Mouse (Mus musculus) neural tube, embryonic 12.5 days (tissue): ENCODE measurements around the gene Dnajc4. TPM values are rescaled to one million over a fixed set of nuclear protein-coding genes. Genes with fewer than 3 reads are reported as not detected.

ENCODE experiments used
- ATAC-seq: fragments of 200-750 bp; cut with Nextera tagmentation; 2 replicates; pipeline ENCODE4 v1.8.0; 2017; ENCODE audit warnings: low read depth, mild to moderate bottlenecking, moderate TSS enrichment, moderate library complexity; ENCODE audit not compliant: low FRiP score
- H3K27ac ChIP-seq: fragments of 300-500 bp; sonication (generic); 2 replicates; pipeline ENCODE4 v1.5.1; 2016
- H3K27me3 ChIP-seq: fragments of 300-500 bp; sonication (generic); replicated peaks from 2 replicates; pipeline ENCODE4 v1.6.1; 2016; ENCODE audit warnings: mild to moderate bottlenecking
- H3K36me3 ChIP-seq: fragments of 300-500 bp; sonication (generic); 2 replicates; pipeline ENCODE4 v1.6.1; 2016; ENCODE audit warnings: mild to moderate bottlenecking
- H3K4me1 ChIP-seq: fragments of 300-500 bp; sonication (generic); 2 replicates; pipeline ENCODE4 v1.6.1; 2016
- H3K4me2 ChIP-seq: fragments of 300-500 bp; sonication (generic); replicated peaks from 2 replicates; pipeline ENCODE4 v1.6.1; 2016; ENCODE audit warnings: mild to moderate bottlenecking
- H3K4me3 ChIP-seq: fragments of 300-500 bp; sonication (generic); 2 replicates; pipeline ENCODE4 v1.5.1; 2016
- H3K9ac ChIP-seq: fragments of 300-500 bp; sonication (generic); 2 replicates; pipeline ENCODE4 v1.6.1; 2016; ENCODE audit warnings: mild to moderate bottlenecking
- H3K9me3 ChIP-seq: fragments of 300-500 bp; sonication (generic); 2 replicates; pipeline ENCODE4 v1.6.1; 2016; ENCODE audit warnings: mild to moderate bottlenecking
- WGBS: fragments of 180-500 bp; shearing (Covaris S2); methylation state at CpG from one replicate; pipeline ENCODE4 v1.1.7; 2016; 5-methylcytosine and 5-hydroxymethylcytosine counted together
- polyA plus RNA-seq: library from polyadenylated mRNA; unstranded; fragments of >200 nt; fragmentation: Nextera tagmentation; extraction: Ambion mirVana; gene quantifications from 2 replicates; pipeline ENCODE4 v1.2.1, GENCODE M21; 2016

Dnajc4 gene
- polyA plus RNA-seq, 1 experiment from 2014 or later: 22.0 TPM

DNA sequence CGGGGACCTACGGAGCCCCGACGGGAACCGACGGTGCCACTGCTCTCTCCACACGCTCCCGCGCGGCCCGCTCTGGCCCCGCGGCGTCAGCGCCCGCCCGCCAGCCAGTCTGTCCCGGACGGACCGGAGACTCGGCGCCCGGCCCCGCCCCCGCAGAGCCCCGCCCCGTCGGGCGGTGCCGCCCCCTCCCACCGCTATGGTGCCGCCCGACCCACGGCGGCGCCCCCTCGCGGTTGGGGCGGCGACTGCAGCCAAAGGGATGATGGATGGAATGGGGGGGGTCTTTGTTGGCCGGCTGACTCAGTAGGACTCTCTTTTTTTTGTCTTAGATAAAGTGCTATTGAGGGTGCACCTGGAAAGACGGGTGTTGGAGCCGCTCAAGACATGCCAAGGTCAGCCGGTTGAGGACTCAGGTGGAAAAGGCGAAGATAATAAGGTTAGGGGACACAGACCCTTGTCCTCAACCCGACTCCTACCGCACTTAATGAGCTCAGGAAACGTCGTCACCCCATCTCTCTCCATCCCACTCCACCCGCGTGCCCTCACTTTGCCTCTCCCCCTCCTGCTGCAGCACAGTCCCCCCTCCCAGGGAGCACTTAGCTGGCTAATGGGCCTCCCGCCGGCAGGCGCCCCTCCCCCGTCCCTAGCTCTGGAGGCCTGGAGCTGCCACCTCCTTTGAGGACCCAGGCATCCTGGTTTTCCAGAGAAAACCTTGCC, 22.5 kb downstream of the Dnajc4 start:
- peak overlapping the region; percentile 48 for H3K4me3 ChIP-seq
- H3K9me3 ChIP-seq: no peaks in the 10 kb centered on the region
- peak overlapping the region; percentile 57 for H3K9ac ChIP-seq
- H3K4me2 ChIP-seq: peak overlapping the region; percentile 62
- under 1% methylated on average over 50 of the region's 55 CpGs for WGBS
- peaks cover 15% of the 10 kb centered on the region for H3K27me3 ChIP-seq
- ATAC-seq: no peak
- H3K4me1 ChIP-seq: peaks cover 38% of the 10 kb centered on the region
- no peak overlapping the region for H3K27ac ChIP-seq
- peaks cover 2% of the 10 kb centered on the region for H3K36me3 ChIP-seq

DNA sequence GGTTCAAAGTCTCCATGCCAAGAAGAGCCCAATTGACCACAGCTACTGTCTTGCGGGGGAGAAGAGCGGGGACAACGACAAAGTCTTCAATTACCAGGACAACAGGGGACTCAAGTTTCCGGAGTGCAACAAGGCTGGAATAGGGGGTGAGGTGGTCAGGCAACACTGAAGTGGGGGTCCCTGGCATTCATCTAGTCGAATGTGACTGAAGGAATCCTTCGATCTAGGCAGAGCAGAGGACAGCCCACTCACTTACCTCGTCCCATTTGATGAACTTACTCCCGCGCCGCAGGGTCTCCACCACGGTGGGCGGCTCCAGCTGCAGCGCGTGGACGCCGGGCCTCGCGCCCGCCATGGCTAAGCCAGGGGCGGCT, 23.1 kb downstream of the Dnajc4 start:
- Histone ChIP-seq H3K4me3 (peak overlapping the region; percentile 48), H3K9me3 (no peaks in the 10 kb centered on the region), H3K4me2 (peak overlapping the region; percentile 62), H3K4me1 (peaks cover 38% of the 10 kb centered on the region), H3K9ac (peak overlapping the region; percentile 57), H3K27ac (no peak overlapping the region), H3K36me3 (peaks cover 7% of the 10 kb centered on the region), H3K27me3 (peaks cover 15% of the 10 kb centered on the region)
- under 1% methylated on average over 20 of the region's 20 CpGs for WGBS
- ATAC-seq: no peak

DNA sequence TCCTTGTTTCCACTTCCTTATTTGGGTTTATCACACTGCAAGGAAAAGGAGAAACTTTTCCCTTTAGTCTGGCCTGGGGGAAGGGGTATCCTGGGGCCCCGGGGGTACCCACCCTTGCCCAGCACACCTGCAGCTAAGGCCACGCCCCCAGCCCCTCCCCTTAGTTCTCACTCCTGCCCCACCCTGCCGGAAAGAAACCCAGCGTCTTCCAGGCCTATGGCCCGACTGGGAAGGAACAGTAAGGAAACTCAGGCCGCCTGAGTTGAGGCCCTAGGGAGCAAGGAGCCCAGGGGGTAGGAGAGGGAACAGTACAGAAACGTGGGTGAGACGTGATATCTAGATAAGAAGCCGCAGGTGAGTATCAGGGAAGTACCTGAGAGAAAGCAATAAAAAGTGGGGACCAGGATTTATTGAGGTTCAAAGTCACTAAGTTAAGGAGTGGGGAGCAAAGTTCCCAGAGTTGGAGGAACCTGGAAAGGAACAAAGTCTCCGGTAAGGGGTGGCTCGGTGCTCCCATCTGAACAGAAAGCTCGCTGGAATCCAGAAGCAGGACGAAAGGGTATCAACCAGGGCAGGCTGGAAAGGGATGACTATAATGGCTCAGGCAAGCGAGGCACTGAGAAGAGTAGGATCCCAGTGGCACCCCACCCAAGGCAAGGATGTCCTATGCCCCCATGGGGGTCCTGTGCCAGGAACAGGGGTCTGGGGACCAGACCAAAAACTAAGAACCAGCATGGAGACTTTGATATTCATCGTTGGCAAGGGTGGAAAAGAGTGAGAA, 23.7 kb downstream of the Dnajc4 start:
- WGBS: 15% methylated on average over 15 of the region's 15 CpGs
- Histone ChIP-seq H3K4me3 (peak overlapping the region; percentile 48), H3K36me3 (peaks cover 7% of the 10 kb centered on the region), H3K4me1 (peaks cover 33% of the 10 kb centered on the region), H3K27me3 (peaks cover 15% of the 10 kb centered on the region), H3K4me2 (peak overlapping the region; percentile 62), H3K27ac (no peak overlapping the region), H3K9ac (peak overlapping the region; percentile 57; the same call in 1 of the 2 replicates), H3K9me3 (no peaks in the 10 kb centered on the region)
- ATAC-seq: no peak

DNA sequence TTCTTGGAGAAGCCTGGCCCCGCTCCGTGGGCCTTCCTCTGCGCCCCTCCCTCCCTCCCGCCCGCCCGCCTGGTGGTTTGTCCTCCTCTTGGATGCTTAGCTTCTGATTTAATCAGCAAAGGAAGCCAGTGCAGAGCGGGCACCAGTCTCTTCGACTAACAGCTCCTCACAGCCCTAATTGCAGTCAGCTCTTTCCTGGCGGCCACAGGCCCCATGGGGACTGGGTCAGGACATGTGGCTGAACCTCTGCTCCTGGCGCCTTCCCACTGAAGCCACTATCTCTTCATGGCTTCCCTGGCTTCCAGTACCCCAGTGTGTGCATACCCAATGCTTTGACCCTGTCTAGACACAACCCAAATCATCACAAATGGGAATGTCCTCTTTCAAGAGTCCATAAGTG, 35.9 kb downstream of the Dnajc4 start:
- no peak overlapping the region for H3K4me3 ChIP-seq
- 78% methylated on average over 10 of the region's 10 CpGs for WGBS
- H3K36me3 ChIP-seq: peaks cover 46% of the 10 kb centered on the region
- no peak overlapping the region for H3K9ac ChIP-seq
- no peaks in the 10 kb centered on the region for H3K27me3 ChIP-seq
- no peak overlapping the region for H3K27ac ChIP-seq
- no peaks in the 10 kb centered on the region for H3K9me3 ChIP-seq
- no peak overlapping the region for H3K4me2 ChIP-seq
- no peak for ATAC-seq
- H3K4me1 ChIP-seq: peaks cover 14% of the 10 kb centered on the region

DNA sequence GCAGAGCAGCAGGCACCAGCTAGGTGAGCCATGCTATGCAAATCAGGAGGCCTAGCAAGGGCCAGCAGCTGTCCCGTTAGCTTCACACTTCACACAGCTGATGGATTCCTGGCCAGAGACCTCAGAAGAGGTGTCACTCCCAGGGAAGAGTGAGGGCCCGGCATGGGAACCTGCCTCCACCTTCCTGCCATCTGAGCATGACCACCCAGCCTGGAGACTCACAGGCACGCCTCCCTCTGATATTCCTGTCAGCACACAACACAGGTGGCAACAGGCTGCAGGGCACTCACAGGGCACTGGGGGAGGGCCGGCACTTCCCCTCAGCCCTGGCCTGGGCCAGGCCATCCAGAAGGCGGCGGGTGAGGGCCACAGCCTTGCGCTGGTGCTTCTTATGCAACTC, 36.9 kb downstream of the Dnajc4 start:
- Histone ChIP-seq H3K27ac (no peak overlapping the region), H3K9ac (no peak overlapping the region)
- 92% methylated on average over 7 of the region's 7 CpGs for WGBS

DNA sequence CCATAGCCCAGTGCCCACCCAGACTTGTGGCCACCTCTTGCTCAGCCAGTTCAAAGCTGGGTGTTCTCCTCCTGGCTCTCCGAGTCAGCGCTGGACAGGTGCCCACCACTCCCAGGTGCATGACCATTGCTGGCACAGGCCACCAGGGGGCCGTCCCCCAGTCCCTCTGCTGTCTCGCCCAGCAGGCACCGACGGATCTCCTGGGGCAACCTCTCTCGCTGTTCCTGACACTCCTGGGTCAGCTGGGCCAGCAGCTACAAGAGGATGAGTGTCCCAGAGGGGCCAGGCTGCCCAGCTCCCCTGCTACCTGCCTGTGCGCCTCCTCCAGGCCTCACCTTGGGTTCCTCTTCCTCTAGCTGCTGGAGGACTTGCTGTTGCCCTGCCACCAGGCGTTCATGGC, 38.3 kb downstream of the Dnajc4 start:
- Histone ChIP-seq H3K4me1 (peaks cover 26% of the 10 kb centered on the region), H3K4me2 (no peak overlapping the region), H3K27ac (no peak overlapping the region), H3K9ac (no peak overlapping the region), H3K36me3 (peaks cover 34% of the 10 kb centered on the region), H3K4me3 (no peak overlapping the region), H3K27me3 (no peaks in the 10 kb centered on the region), H3K9me3 (no peaks in the 10 kb centered on the region)
- no peak for ATAC-seq
- 54% methylated on average over 9 of the region's 9 CpGs for WGBS

More for the DNA sequence above, 36.9 kb downstream of the Dnajc4 start:
- H3K27me3 ChIP-seq: no peaks in the 10 kb centered on the region
- H3K4me3 ChIP-seq: no peak overlapping the region
- no peak overlapping the region for H3K4me2 ChIP-seq
- H3K36me3 ChIP-seq: peaks cover 45% of the 10 kb centered on the region
- no peaks in the 10 kb centered on the region for H3K9me3 ChIP-seq
- no peak for ATAC-seq
- H3K4me1 ChIP-seq: peaks cover 16% of the 10 kb centered on the region

DNA sequence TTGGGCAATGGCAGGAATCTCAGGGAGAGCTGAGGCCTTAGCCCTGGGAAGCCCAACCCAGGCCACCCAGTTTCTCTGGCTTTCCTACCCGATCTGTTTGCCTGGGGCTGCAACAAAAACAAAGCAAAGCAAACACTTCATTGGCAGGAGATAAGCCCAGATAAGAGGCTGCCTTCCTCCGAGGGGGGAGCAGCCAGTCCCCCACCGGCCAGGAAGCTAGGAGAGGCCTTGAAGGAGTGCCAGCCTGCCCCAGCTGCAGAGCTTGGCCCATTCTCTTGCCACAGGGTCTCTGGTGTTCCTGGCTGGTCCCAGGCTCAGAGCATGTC, 39.7 kb downstream of the Dnajc4 start:
- no peak for ATAC-seq
- 37% methylated on average over 3 of the region's 3 CpGs for WGBS
- peak overlapping the region; percentile 67; the same call in 1 of the 2 replicates for H3K9ac ChIP-seq
- no peak overlapping the region for H3K4me3 ChIP-seq
- H3K27me3 ChIP-seq: no peaks in the 10 kb centered on the region
- H3K27ac ChIP-seq: no peak overlapping the region
- H3K36me3 ChIP-seq: peaks cover 24% of the 10 kb centered on the region; the same call in 1 of the 2 replicates
- H3K9me3 ChIP-seq: no peaks in the 10 kb centered on the region
- peak overlapping the region; percentile 97 for H3K4me2 ChIP-seq
- peaks cover 26% of the 10 kb centered on the region for H3K4me1 ChIP-seq

DNA sequence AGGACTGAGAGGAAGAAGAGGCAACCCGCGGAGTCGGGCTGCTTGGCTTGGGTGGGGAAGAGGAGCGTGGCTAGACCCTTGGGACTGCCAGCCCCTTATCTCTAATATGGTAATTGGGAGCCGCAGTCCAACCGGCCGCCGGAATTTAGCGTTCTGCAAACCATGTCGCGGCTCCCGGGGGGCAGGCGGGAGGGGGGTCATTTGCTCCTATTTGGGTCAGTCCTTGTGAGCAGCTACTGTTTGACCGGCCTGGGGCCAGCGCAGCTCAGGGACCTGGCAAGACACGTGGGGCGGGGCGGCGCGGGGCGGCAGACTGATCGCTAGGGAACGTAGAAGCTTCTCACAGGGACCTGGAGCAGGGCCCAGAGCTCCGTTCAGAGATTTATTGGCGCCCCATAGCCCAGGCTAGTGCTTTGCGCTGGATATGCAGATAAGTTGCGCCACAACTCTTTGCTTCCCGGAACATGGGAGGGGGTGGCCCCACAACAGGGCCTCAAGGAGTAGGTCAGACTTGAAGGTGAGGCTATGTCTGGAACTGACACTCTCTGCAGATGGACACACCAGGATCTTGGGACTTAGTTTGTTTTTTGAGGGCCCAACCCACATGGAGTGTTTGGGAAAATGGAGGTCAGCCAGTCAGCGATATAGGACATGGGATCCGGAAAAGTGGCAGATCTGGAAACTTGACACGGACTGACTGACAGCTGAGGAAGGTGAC, 40.2 kb downstream of the Dnajc4 start:
- peaks cover 24% of the 10 kb centered on the region; the same call in 1 of the 2 replicates for H3K36me3 ChIP-seq
- H3K9ac ChIP-seq: peak overlapping the region; percentile 67
- peaks cover 26% of the 10 kb centered on the region for H3K4me1 ChIP-seq
- H3K9me3 ChIP-seq: no peaks in the 10 kb centered on the region
- no peaks in the 10 kb centered on the region for H3K27me3 ChIP-seq
- H3K4me2 ChIP-seq: peak overlapping the region; percentile 97
- WGBS: 4% methylated on average over 31 of the region's 31 CpGs
- peak overlapping the region; percentile 49 for H3K4me3 ChIP-seq
- peak; percentile 33 for ATAC-seq
- H3K27ac ChIP-seq: peak overlapping the region; percentile 91

DNA sequence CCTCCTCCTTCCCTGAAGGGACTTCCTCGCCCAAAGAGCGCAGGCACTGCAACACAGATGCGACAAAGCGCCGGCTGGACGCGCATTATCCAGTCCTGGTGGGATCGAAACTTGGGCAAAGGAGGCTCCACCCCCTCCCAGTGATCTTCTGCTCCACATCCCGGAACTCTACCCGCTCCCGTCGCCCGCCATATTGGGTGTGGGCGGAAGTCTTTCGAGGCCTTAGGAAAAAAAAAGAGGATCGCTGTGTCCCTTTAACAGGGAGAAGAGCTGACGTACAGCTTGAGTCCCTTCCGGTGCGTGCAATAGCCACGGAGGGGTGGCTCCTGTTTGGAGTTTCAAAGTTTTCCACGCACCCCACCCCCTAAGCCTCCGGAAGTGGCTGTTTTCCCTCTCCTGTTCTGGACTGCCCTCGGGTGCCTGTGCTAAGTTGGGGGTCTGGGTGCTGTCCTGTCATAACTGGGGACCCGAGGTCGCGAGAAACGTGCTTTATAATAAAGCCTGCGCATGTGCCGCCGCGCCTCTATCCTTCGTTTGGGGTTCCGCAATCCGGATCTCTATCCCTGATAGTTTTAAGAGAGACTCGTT, 40.9 kb downstream of the Dnajc4 start:
- peak; percentile 83 for ATAC-seq
- Histone ChIP-seq H3K4me2 (peak overlapping the region; percentile 97), H3K4me3 (peak overlapping the region; percentile 49), H3K9ac (peak overlapping the region; percentile 67), H3K4me1 (peaks cover 26% of the 10 kb centered on the region), H3K9me3 (no peaks in the 10 kb centered on the region), H3K36me3 (peaks cover 24% of the 10 kb centered on the region; the same call in 1 of the 2 replicates), H3K27me3 (no peaks in the 10 kb centered on the region), H3K27ac (peak overlapping the region; percentile 91)
- under 1% methylated on average over 35 of the region's 35 CpGs for WGBS

DNA sequence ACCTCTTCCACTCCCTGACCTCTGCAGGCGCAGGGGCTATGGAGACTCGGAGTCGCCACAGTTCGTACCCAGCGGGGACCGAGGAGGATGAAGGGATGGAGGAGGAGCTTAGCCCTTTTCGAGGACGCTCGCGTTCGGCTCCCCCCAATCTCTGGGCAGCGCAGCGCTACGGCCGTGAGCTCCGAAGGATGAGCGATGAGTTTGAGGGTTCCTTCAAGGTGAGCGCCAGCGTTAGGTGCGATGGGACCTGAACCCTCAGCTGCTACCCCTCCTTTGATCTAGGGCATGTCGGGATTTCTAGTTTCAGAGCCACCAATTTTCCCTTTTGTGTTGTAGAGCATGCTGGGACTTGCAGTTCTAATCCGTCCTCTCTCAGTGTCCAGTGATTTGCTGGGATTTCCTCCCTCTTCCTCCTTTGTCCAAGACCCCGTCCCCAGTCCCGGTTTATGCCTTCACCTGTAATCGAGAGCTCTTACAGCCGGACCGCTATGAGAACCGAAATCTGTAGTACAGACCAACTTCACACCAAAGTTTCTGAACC, 41.7 kb downstream of the Dnajc4 start:
- H3K4me3 ChIP-seq: peak overlapping the region; percentile 49
- peak; percentile 58 for ATAC-seq

DNA sequence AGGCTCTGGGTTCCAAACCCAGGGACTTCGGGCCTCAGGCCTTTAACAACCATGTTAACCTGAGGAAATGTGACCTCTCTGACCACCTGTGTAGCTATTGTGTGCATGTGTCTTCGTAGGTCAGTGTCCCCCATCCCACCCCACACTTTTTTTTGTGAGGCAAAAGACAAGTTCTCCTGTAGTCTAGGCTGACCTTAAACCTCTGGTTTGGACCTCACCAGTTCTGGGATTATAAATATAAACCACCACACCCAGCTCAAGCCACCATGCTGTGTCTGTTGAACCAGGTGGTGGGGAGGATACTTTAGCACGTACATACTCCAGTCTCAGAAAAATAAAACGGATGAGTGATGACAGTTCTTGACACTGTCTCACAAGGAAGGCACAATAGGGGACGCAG, 42.4 kb downstream of the Dnajc4 start:
- Histone ChIP-seq H3K4me3 (peak overlapping the region; percentile 49), H3K9ac (peak overlapping the region; percentile 67; the same call in 1 of the 2 replicates), H3K27ac (no peak overlapping the region), H3K36me3 (peaks cover 12% of the 10 kb centered on the region; the same call in 1 of the 2 replicates), H3K4me2 (peak overlapping the region; percentile 97), H3K4me1 (peaks cover 26% of the 10 kb centered on the region), H3K27me3 (no peaks in the 10 kb centered on the region), H3K9me3 (no peaks in the 10 kb centered on the region)
- no peak for ATAC-seq
- 52% methylated on average over 5 of the region's 5 CpGs for WGBS

More for the DNA sequence above, 41.7 kb downstream of the Dnajc4 start:
- H3K9ac ChIP-seq: peak overlapping the region; percentile 67
- H3K4me2 ChIP-seq: peak overlapping the region; percentile 97
- under 1% methylated on average over 28 of the region's 28 CpGs for WGBS
- H3K27me3 ChIP-seq: no peaks in the 10 kb centered on the region
- peaks cover 26% of the 10 kb centered on the region for H3K4me1 ChIP-seq
- H3K36me3 ChIP-seq: peaks cover 19% of the 10 kb centered on the region; the same call in 1 of the 2 replicates
- H3K9me3 ChIP-seq: no peaks in the 10 kb centered on the region
- H3K27ac ChIP-seq: peak overlapping the region; percentile 91
